Mouse (Mus musculus) adrenal gland (tissue): ENCODE results near the gene Rpl6.
"Not testable (repeated sequence)": the region's sequence is repeated elsewhere in the genome, so short reads cannot be mapped to it uniquely, and the experiment has no call there.

Experiments used
- intact Hi-C: fragments of 180-260 bp; cut with DNase I; formaldehyde crosslinking; loops from one replicate; pipeline ENCODE4 v1.15.1; 2025

The Rpl6 gene

GRCm38 (mm10) chr5:121220732-121221301 lies 16.5 kb downstream of the Rpl6 start:
- intact Hi-C loops: no loop called here

GRCm38 (mm10) chr5:121221328-121221850 lies 17.1 kb downstream of the Rpl6 start:
- intact Hi-C loops: no loop called here

GRCm38 (mm10) chr5:121224020-121224419 lies 19.7 kb downstream of the Rpl6 start:
- intact Hi-C loops: not testable (repeated sequence)

- intact Hi-C loops: no loop called here
These were observed 20.6 kb downstream of the Rpl6 start for GRCm38 (mm10) chr5:121224856-121225255.

- intact Hi-C loops: no loop called here
These were observed 21.6 kb downstream of the Rpl6 start for GRCm38 (mm10) chr5:121225854-121226253.

- intact Hi-C loops: no loop called here
These were observed 22.1 kb downstream of the Rpl6 start for GRCm38 (mm10) chr5:121226406-121226805.

- intact Hi-C loops: no loop called here
These were observed 22.6 kb downstream of the Rpl6 start for GRCm38 (mm10) chr5:121226845-121227244.

- intact Hi-C loops: not testable (repeated sequence)
These were observed 23.0 kb downstream of the Rpl6 start for GRCm38 (mm10) chr5:121227330-121227729.

- intact Hi-C loops: no loop called here
These were observed 24.9 kb downstream of the Rpl6 start for GRCm38 (mm10) chr5:121229182-121229581.

GRCm38 (mm10) chr5:121230811-121231210 lies 26.5 kb downstream of the Rpl6 start:
- intact Hi-C loops: no loop called here

- intact Hi-C loops: no loop called here
These were observed 28.5 kb downstream of the Rpl6 start for GRCm38 (mm10) chr5:121232789-121233188.

GRCm38 (mm10) chr5:121233726-121234125 lies 29.4 kb downstream of the Rpl6 start:
- intact Hi-C loops: no loop called here

- intact Hi-C loops: no loop called here
These were observed 31.9 kb downstream of the Rpl6 start for GRCm38 (mm10) chr5:121236171-121236570.

- intact Hi-C loops: no loop called here
These were observed 33.9 kb downstream of the Rpl6 start for GRCm38 (mm10) chr5:121238208-121238607.

GRCm38 (mm10) chr5:121239846-121240245 lies 35.6 kb downstream of the Rpl6 start:
- intact Hi-C loops: no loop called here

- intact Hi-C loops: no loop called here
These were observed 36.9 kb downstream of the Rpl6 start for GRCm38 (mm10) chr5:121241182-121241581.

GRCm38 (mm10) chr5:121242261-121242660 lies 38.0 kb downstream of the Rpl6 start:
- intact Hi-C loops: no loop called here

- intact Hi-C loops: no loop called here
These were observed 38.4 kb downstream of the Rpl6 start for GRCm38 (mm10) chr5:121242701-121243100.

- intact Hi-C loops: no loop called here
These were observed 39.5 kb downstream of the Rpl6 start for GRCm38 (mm10) chr5:121243676-121244364.

GRCm38 (mm10) chr5:121244365-121244731 lies 40.1 kb downstream of the Rpl6 start:
- intact Hi-C loops: no loop called here

GRCm38 (mm10) chr5:121245201-121245600 lies 40.9 kb downstream of the Rpl6 start:
- intact Hi-C loops: no loop called here

GRCm38 (mm10) chr5:121248766-121249394 lies 44.6 kb downstream of the Rpl6 start:
- intact Hi-C loops: no loop called here

GRCm38 (mm10) chr5:121249693-121250092 lies 45.4 kb downstream of the Rpl6 start:
- intact Hi-C loops: no loop called here
